ENCODE assay signal across 16 mouse cellular contexts in genomic region chr9:66339714-66340113, GRCm38 (mm10).
"Had no signal": no experiment of that assay in that cellular context is flagged by ENCODE, and none has a peak within 500 bp of the region (broad histone marks: within the 10 kb centered on the region; RNA-seq: fewer than 3 reads in every experiment).

No protein-coding gene starts in this region.

- H3K36me3 ChIP-seq: neural tube, embryonic 13.5 days; neural tube, embryonic 15.5 days; stomach, embryonic 15.5 days had no signal

- H3K27ac ChIP-seq: neural tube, embryonic 13.5 days; neural tube, embryonic 15.5 days; stomach, embryonic 15.5 days; stomach, postnatal 0 days had no signal

- DNase-seq: retina, postnatal 1 day; right cerebral cortex, adult 18-20 months; right cerebral cortex, postnatal 14 days; right cerebral cortex, postnatal 25 days; right cerebral cortex, postnatal 4 days; spleen, adult 18-20 months; thymus, adult 18-20 months; thymus, adult 2 months; thymus, postnatal 14 days; thymus, postnatal 25 days; thymus, postnatal 36 days; thymus, postnatal 4 days had no signal

- H3K9me3 ChIP-seq: neural tube, embryonic 13.5 days; neural tube, embryonic 15.5 days; stomach, embryonic 15.5 days had no signal

- H3K9ac ChIP-seq: neural tube, embryonic 13.5 days; neural tube, embryonic 15.5 days; stomach, embryonic 15.5 days had no signal

- H3K4me3 ChIP-seq: neural tube, embryonic 13.5 days; neural tube, embryonic 15.5 days; stomach, embryonic 15.5 days had no signal

- H3K27me3 ChIP-seq: neural tube, embryonic 13.5 days; neural tube, embryonic 15.5 days; stomach, embryonic 15.5 days had no signal

- H3K4me2 ChIP-seq: neural tube, embryonic 13.5 days; neural tube, embryonic 15.5 days; stomach, embryonic 15.5 days had no signal

- H3K4me1 ChIP-seq: neural tube, embryonic 13.5 days; neural tube, embryonic 15.5 days; stomach, embryonic 15.5 days had no signal
